Comparison of ENCODE assay signal across 19 mouse cellular contexts in the genomic region with DNA sequence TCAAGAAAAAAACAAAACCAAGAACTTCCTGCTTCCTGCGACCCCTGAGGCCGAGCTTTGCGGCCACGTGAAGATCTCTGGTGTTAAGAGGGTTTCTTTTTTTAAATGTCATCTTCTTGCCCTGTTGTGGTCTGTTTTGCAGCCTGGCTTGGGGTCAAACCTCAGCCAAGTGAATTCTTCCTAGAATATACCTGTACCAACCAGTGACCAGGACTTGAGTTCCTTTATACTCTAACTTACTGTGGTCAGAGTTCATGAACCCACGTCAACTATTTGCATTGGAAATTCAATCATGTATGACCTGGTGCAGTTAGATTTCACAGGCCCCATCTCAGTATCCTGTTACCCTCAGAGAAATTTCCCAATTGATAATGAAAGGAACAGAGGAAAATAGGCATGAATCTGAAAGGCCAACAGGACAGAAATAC. TPM values are rescaled to one million over a fixed set of nuclear protein-coding genes. Genes with fewer than 3 reads are reported as not detected.
DNase-seq lines count a peak whose midpoint lies in the region; ATAC-seq and TF ChIP-seq lines count a peak whose summit lies in the region.
"Had no signal": no experiment of that assay in that cellular context is flagged by ENCODE, and none has a peak within 500 bp of the region (broad histone marks: within the 10 kb centered on the region; RNA-seq: fewer than 3 reads in every experiment).

No protein-coding gene starts in this region.

- H3K4me1 ChIP-seq in kidney, postnatal 0 days (replicated peaks; ENCODE audit: insufficient read depth, low read length), result peaks cover 16% of the 10 kb centered on the region; the same call in 1 of the 2 replicates
- peaks cover 9% of the 10 kb centered on the region for H3K4me1 ChIP-seq in intestine, embryonic 15.5 days (replicated peaks)

- H3K9me3 ChIP-seq in kidney, postnatal 0 days (replicated peaks; ENCODE audit: low read length), result no peaks in the 10 kb centered on the region
- no peaks in the 10 kb centered on the region for H3K9me3 ChIP-seq in intestine, embryonic 15.5 days
- H3K9me3 ChIP-seq: embryonic facial prominence, embryonic 13.5 days; heart, embryonic 12.5 days; hindbrain, embryonic 15.5 days had no signal

- H3K36me3 ChIP-seq in kidney, postnatal 0 days (ENCODE audit: insufficient read depth, low read length), result no peaks in the 10 kb centered on the region
- H3K36me3 ChIP-seq in intestine, embryonic 15.5 days, result peaks cover 3% of the 10 kb centered on the region; the same call in 1 of the 2 replicates
- H3K36me3 ChIP-seq: hindbrain, embryonic 15.5 days had no signal

- H3K4me3 ChIP-seq in kidney, postnatal 0 days (replicated peaks; ENCODE audit: low read depth, low read length), result no peak overlapping the region
- no peak overlapping the region for H3K4me3 ChIP-seq in intestine, embryonic 15.5 days (replicated peaks)
- H3K4me3 ChIP-seq: embryonic facial prominence, embryonic 13.5 days; gastrocnemius, adult 2 months; heart, embryonic 12.5 days; hindbrain, embryonic 15.5 days had no signal

- TF ChIP-seq CTCF in kidney, postnatal 0 days (IDR thresholded peaks at IDR 0.05; ENCODE audit: low read depth), result no peak

- DNase-seq in kidney, adult 11 months, result peak; percentile 2
- no peak for DNase-seq in kidney, postnatal 36 days
- no peak for DNase-seq in kidney, postnatal 0 days (ENCODE audit: low spot score)
- DNase-seq in kidney, adult 9 months, result no peak
- peak; percentile 76 for DNase-seq in A20 (ENCODE audit: low read depth, low spot score)
- no peak for DNase-seq in yolk sac, embryonic 10.5 days (ENCODE audit: low spot score)
- DNase-seq: adrenal gland, postnatal 10 days; cerebellum, adult 11 months; cerebellum, adult 9-10 months; cerebellum, postnatal 25 days; gastrocnemius, adult 2 months; gastrocnemius, postnatal 25 days had no signal

- H3K27ac ChIP-seq in kidney, postnatal 0 days, result peak overlapping the region; percentile 38
- no peak overlapping the region for H3K27ac ChIP-seq in intestine, embryonic 15.5 days
- H3K27ac ChIP-seq: embryonic facial prominence, embryonic 13.5 days; gastrocnemius, adult 2 months; hindbrain, embryonic 15.5 days had no signal

- 15% methylated on average over 5 of the region's 5 CpGs for WGBS in kidney, postnatal 0 days
- 53% methylated on average over 5 of the region's 5 CpGs for WGBS in intestine, embryonic 15.5 days

- no peak for ATAC-seq in kidney, postnatal 0 days (replicated peaks; ENCODE audit: low FRiP score, low read depth)
- peak; percentile 30; the same call in 1 of the 2 replicates for ATAC-seq in neutrophil, adult 5-6 weeks (ENCODE audit: extremely low read depth, insufficient number of reproducible peaks, low FRiP score, poor library complexity, severe bottlenecking)
- no peak for ATAC-seq in intestine, embryonic 15.5 days
- ATAC-seq: CD4-positive, CD25-positive, alpha-beta regulatory T cell, adult 4 months; forebrain, embryonic 14.5 days had no signal

- H3K4me2 ChIP-seq in kidney, postnatal 0 days (ENCODE audit: low read length), result no peak overlapping the region
- H3K4me2 ChIP-seq in intestine, embryonic 15.5 days (replicated peaks), result no peak overlapping the region
- H3K4me2 ChIP-seq: embryonic facial prominence, embryonic 13.5 days; heart, embryonic 12.5 days; hindbrain, embryonic 15.5 days had no signal

- H3K9ac ChIP-seq in kidney, postnatal 0 days (ENCODE audit: low read depth, low read length), result no peak overlapping the region
- no peak overlapping the region for H3K9ac ChIP-seq in intestine, embryonic 15.5 days
- H3K9ac ChIP-seq: embryonic facial prominence, embryonic 13.5 days; heart, embryonic 12.5 days; hindbrain, embryonic 15.5 days had no signal

- H3K27me3 ChIP-seq in kidney, postnatal 0 days (ENCODE audit: insufficient read depth, low read length), result no peaks in the 10 kb centered on the region
- H3K27me3 ChIP-seq in intestine, embryonic 15.5 days (replicated peaks), result no peaks in the 10 kb centered on the region
- H3K27me3 ChIP-seq: embryonic facial prominence, embryonic 13.5 days; hindbrain, embryonic 15.5 days had no signal

RNA-seq across cellular contexts. Expression of a gene that starts 15.1 kb away (rescaled TPM):
- 13.8 and 14.9 TPM in 2 replicates for polyA plus RNA-seq in kidney, postnatal 0 days (2015; fragmentation: Nextera tagmentation; extraction: Ambion mirVana)
- total RNA-seq in neutrophil, adult 5-6 weeks (2017), result 50.7 and 57.7 TPM in 2 replicates
- polyA plus RNA-seq in intestine, embryonic 15.5 days (2015; fragmentation: Nextera tagmentation; extraction: Ambion mirVana), result 19.2 and 22.4 TPM in 2 replicates

RNA-seq across cellular contexts. Expression of a gene that starts 35.9 kb away (rescaled TPM):
- 27.4 and 29.9 TPM in 2 replicates for polyA plus RNA-seq in kidney, postnatal 0 days (2015; fragmentation: Nextera tagmentation; extraction: Ambion mirVana)
- total RNA-seq in neutrophil, adult 5-6 weeks (2017), result 26.6 and 28.3 TPM in 2 replicates
- 15.9 and 16.4 TPM in 2 replicates for polyA plus RNA-seq in intestine, embryonic 15.5 days (2015; fragmentation: Nextera tagmentation; extraction: Ambion mirVana)

Comparison
In these comparisons a context has a peak if more than half of its experiments do, and no peak if none do; other contexts are left out.
1. DNase-seq: peak in kidney, adult 11 months (single experiment) and A20 (single experiment); none in kidney, postnatal 36 days (0 of 2), kidney, postnatal 0 days (single experiment), kidney, adult 9 months (single experiment) and yolk sac, embryonic 10.5 days (single experiment).